Mouse (Mus musculus): ENCODE measurements around the gene Faah.

DNA sequence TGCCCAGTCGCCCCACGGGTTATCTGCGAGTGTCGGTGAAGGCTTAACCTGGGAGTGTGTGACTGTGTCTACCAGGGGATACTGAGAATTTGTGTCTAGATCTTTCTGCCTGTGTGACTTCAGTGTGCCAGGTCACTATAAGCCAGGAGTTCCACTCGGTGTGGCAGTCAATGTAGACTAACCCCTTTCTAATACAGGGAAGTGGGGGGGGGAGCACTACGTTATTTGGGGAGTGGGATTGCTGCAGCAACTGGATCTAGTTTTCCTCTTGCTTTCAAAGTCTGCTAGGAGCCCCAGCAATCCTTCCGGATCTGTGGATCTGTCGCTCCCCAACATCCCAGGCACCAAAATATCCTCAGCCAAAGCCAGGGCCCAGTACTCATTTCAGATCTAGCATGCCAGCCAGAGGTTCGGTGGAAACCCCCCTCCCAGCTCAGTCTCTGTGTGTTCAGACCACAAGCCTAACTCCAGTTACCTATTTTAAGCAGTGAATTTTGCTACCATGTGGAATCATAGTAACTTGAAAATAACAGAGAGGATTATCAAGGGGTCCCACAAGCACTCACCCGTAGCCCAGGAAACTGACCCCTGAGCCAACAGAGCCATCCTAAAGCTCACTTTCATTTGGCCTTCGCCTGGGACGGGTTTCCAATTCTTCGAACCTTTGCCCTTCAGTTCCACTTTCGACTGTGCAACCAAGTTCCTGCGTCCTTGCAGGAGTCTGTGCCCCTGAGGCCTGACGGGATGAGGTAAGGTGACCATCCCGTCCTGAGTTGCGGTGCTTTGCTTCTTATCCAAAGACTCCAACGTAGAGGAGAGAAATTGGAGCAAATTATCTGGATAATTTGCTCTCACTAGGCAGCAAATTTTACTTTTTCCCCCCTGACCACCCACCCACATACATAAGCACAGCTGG, 80.4 kb downstream of the Faah start:
- no peak for TF ChIP-seq POLR2A (IDR thresholded peaks at IDR 0.05; ENCODE audit: borderline replicate concordance, low read depth, low read length)
- TF ChIP-seq CTCF (IDR thresholded peaks at IDR 0.05; ENCODE audit: low read depth, low read length), result no peak

Measured in bone marrow macrophage, adult 2 months (primary cell).